Mouse (Mus musculus) cerebellum, adult 11-12 months (tissue): ENCODE results near the gene Idh3a.
"Not testable (repeated sequence)": the region's sequence is repeated elsewhere in the genome, so short reads cannot be mapped to it uniquely, and the experiment has no call there.

Source experiments
- DNase-seq: peaks from one replicate; pipeline ENCODE4 v3.0.0; 2022

Idh3a gene

DNA sequence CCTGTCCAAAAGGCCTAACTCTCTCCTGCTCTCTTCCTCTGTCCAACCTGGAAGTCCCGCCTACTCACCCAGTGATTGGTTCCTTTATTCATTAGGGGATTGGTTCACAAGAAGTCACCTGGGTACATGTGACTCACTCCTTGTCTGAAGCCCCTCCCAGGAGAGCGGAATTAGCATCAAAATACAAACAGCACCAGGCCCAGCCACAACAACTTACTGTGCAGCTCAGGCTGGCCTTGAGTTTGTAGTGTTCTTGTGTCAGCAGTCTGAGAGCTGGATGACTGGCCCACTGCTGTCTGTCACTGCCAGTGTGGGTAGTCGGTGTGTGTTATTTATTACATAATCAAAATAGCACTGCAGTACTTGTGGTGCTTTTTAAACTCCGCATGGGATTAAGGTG lies 7.5 kb downstream of the Idh3a start:
- not testable (repeated sequence) for DNase-seq

DNA sequence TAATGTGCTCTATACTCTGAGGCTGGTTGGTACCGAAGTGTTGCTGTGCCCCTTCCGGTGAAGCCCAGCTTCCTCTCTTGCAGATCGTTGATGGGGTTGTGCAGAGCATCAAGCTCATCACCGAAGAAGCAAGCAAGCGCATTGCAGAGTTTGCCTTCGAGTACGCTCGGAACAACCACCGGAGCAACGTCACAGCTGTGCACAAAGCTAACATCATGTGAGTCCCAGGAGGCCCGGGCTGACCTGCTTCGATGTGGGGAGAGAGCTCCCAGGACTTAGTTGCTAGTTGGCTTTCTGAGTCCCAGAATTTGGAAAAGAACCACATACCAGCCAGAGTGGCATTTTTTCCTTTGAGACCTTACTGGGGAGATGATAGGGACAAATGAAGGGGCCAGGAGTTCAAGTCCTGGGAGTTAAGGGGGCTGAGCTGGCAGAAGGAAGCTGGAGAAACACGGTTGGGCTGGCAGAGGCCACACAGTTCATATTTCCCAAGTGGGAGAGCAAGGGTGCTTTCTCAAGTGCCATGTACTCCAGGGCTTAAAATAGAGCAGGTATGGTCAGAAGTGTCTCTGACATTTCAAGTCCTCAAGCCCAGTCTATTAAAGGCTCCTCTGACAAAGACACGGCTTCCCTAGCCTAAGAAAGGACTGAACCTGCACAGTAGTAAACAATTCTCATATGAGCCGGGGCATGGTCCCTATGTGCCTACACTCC lies 10.8 kb downstream of the Idh3a start:
- DNase-seq, result no peak

DNA sequence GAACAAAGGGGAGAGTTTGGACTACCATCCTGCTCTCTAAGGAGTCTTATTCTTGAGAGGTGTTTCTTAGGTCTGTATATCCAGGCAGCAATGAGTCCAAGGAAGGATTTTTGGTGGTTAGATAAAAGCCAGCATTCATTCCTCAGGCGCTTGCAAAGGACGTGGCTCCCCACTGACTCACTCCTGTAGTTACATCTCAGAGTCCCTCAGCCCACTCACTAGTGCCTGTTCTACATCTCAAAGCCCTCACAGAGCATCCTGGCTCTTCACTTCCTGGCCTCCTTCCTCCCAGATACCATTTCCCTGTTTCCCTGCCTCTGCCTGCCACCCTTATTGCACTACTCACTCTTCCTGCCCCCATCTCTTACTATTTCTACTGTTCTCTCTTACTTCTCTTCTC lies 16.3 kb downstream of the Idh3a start:
- no peak for DNase-seq

GRCm38 (mm10) chr9:54602916-54603315 lies 16.8 kb downstream of the Idh3a start:
- DNase-seq, result no peak

- DNase-seq, result no peak
These were observed 18.1 kb downstream of the Idh3a start for GRCm38 (mm10) chr9:54604131-54604654.

DNA sequence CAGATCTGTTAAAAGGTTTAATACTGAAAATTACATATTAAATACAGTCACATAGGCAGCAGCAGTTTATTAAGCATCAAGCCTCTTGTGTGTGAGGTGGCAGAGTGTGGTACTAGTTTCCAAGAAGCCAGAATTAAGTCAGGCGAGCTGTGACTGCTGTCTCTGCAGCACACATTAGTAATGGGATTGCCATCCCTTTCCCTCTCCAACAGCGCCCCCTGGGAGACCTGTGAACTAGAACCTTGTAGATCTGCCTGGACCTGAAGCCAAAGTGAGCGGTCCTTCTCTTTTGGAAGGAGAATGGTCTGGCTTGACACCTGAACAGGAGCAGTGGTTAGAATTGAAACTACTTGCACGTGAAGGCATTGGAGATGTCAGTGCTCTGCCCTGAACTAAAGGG lies 18.8 kb downstream of the Idh3a start:
- peak; percentile 32 for DNase-seq

DNA sequence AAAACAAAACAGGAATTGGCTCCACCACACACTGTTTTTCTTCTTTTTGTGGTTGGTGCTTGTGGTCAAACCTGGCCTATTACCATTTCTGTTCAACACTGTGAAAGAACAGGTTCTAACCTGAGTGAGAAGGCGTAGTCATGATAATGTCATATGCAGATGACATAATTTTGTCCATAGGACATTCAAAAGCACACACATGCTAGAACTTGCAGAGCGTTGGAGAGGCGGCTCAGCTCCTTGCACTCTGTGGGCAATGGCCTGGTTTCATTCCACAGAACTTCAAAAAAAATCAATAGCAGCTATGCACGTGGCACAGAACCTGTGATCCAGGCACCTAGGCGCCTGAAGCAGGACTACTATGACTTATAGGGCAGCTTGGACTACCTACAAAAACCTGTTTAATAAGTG lies 26.7 kb downstream of the Idh3a start:
- DNase-seq, result no peak

DNA sequence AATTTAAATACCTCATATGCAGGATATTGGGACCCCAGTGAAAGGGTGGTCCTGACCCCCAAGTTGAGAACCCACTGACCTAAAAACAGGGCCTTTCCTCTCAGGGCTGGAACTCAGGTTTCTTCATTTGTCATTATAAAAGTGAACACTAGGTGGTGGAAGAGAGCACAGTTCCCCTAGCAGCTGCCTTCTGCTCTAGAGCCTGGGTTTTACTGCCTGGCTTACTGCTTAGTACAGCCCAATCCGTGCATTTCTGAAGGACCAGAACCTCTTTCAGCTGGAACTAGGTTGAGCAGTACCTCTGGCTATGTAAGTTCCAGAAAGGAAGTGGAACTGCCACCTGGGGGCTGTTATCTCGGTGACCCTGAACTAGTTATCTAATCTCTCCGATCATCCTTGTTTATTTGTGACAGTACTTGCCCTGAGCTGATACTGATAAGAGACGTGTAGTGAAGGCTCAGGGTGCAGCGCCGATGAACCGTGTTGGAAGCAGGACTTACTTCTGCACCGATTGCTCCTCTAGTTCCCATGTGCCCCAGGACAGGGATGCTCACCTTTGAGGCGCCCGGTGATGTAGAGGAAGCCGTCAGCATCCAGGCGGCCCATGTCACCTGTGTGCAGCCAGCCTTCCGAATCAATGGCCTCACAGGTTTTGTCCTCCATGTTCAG lies 28.2 kb downstream of the Idh3a start:
- peak; percentile 20 for DNase-seq

GRCm38 (mm10) chr9:54627240-54627639 lies 41.1 kb downstream of the Idh3a start:
- DNase-seq, result no peak

- DNase-seq, result no peak
These were observed 42.6 kb downstream of the Idh3a start for GRCm38 (mm10) chr9:54628752-54629151.

DNA sequence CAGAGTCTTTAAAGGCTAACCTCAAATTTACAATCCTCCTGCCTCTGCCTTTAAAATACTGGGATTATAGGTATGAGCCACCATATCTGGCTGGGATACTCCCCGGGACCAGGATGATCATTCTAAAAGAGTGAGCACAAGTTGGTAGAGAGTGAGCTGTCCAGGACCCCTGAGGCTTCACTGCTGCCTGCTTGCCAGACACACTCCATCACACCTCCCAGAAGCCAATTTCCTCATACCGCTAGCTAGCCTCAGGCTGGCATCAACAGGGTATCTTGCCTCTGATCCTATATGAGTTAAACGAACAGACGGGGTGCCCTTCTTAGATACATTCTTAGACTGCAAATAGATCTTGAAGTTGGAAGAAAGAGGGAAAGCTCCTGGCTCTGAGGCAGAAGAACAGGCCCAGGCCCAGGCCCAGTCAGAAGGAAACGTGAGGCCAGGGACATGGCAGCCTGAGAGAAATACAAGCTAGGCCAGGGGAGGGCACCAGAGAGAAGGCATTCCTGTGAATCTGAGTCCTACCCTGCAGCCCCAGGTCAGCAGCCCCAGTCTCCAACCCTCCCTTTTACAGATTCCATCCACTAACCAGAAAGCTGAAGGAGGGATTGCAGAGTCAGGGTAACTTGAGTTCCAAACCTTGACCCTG lies 43.6 kb downstream of the Idh3a start:
- no peak for DNase-seq

GRCm38 (mm10) chr9:54630905-54631304 lies 44.8 kb downstream of the Idh3a start:
- DNase-seq, result no peak

GRCm38 (mm10) chr9:54633401-54633800 lies 47.3 kb downstream of the Idh3a start:
- DNase-seq, result no peak

GRCm38 (mm10) chr9:54637510-54638314 lies 51.6 kb downstream of the Idh3a start:
- no peak for DNase-seq

DNA sequence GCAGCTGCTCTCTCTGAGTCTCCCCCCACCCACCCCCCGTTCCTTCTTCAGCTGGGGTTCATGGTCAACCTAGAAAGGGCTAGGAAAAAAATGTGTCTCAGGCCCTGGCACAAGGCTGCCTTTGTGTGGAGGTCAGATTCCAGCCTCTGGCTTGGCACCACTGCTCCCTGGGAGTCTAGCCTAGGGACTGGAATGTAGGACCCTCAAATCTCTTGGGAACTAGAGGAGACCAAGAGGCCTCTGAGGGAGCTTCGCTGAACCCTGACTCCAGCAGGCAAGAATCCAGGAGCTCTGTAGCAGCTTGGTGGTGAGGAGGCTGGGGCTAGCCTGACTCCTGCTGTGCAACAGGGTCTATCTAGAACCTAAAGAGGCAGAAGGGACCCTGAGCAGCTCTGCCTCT lies 53.1 kb downstream of the Idh3a start:
- DNase-seq, result no peak

GRCm38 (mm10) chr9:54641548-54641947 lies 55.4 kb downstream of the Idh3a start:
- no peak for DNase-seq

DNA sequence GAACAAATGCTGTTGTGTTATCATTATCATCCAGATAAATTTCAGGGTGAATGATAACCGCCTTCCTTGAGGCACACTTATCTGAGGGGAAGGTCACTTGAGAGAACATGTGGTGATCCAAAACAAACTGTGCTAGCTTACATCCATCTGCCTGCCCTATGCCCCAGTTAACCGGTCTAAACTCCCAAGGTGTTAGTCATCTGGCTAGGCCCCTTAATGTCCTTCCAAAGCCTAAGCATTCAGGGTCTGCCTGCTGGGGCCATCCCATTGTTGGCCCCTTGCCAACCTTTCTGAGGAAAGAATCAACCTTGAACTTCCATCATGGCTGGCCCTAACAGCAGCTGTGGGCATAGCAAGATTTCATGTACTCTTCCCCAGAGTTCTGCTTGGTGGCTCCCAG lies 56.0 kb downstream of the Idh3a start:
- DNase-seq, result no peak

DNA sequence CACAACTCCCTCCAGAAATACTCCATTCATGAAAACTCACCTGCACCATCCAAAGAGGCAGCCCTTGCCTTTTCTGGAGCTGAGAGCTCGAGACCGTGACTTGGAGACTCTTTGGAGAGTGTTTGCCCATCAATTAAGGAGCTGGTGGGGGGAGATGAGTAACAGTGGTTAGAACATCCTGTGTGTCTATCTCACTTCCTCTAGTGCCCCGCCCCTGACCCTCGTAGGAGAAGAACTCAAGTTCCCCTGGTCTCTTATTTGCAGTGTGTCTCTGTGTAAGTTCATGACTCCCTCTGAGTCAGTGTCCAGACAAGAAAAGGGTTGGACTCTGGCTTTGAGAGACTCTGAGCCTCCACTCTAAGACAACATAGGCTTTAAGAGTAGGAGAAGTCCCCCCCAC lies 56.4 kb downstream of the Idh3a start:
- no peak for DNase-seq

- no peak for DNase-seq
These were observed 57.0 kb downstream of the Idh3a start for GRCm38 (mm10) chr9:54643179-54643578.

- no peak for DNase-seq
These were observed 59.4 kb downstream of the Idh3a start for GRCm38 (mm10) chr9:54645530-54645929.

- DNase-seq, result no peak
These were observed 60.1 kb downstream of the Idh3a start for GRCm38 (mm10) chr9:54646252-54646651.

DNA sequence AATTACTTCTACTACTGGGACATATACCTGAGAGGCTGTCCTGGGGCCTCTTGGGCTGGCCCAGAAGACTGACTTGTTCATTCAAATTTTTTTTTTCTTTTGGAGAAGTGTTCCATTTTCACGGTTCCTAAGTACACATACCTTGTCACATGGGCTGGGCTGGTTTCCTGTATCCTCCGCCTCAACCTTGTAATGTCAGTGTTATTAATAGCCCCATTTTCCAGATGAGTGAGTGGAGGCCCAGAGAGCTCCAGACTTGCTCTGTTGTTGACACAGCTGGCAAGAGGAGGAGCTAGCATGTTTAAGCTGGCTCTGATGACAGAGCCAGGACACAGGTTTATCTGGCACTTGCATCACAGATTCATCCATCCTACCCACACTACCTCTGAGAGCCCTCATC lies 61.3 kb downstream of the Idh3a start:
- no peak for DNase-seq

DNA sequence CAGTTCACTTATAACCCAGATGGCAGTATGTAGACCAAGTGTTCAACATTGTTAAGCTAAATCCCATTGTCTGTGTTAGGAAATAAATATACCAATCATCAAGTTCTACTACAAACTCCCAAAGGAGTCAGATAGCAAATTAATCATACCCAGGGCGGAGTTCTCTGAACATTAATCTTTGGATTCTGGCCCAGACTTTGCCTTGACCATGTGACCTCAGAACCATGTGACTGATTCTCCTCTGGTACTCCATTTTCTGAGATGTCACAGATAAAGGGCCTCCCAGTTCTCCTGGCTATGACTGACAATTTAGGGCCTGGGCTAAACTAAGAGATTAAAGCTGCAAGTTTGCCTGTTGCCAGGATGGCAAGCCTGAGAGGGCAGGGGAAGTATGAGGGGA lies 63.2 kb downstream of the Idh3a start:
- DNase-seq, result no peak
